Mouse (Mus musculus) telencephalon, adult 2 months (tissue): ENCODE measurements at regions not wholly inside any gene's neighbourhood (a gene's known extent, or its start where the extent isn't known, plus 50 kb on each side); places are given as distances from the start of the nearest gene placed in this dataset.
"Not testable (repeated sequence)": the region's sequence is repeated elsewhere in the genome, so short reads cannot be mapped to it uniquely, and the experiment has no call there.

Experiments used
- DNase-seq: peaks from one replicate; pipeline ENCODE4 v3.0.0-alpha.2; 2011; ENCODE audit warnings: low read depth, low spot score

DNA sequence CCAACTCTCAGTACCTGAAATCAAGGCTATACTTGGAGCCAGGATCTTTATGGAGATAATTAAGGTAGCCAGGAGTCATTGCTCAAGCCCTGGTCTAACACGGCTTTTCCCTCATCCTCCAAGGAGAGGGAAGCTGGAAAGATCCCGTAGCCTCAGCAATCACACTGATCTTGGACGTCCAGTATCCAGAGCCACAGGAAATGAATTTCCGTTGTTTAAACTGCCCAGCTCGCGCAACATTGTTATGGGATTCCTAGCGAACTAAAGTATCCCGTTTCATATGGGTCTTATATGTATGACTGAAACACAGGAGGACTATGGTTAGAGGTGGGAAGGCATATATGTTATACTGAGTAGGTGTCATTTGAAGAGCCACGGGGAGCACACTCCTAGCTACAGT, 126.3 kb upstream of the Lnx1 start:
- no peak for DNase-seq

DNA sequence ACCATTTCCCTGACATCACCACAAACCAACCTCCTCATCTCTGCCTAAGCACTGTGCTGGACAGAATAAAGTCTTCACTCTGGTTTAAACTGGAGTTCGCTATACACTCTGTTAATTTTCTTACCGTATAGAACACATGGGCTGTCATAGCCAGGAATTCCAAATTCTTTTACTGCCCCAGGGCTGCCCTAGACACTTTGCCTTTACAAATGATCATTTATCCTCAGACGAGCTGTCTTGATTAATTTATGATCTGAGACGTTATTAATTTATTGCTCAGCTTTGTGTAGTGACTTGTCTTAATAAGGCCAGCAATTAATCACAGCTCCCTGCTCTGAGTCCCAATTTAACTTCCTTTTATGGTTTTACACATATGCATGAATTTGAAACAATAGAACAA, 125.2 kb upstream of the Lnx1 start:
- DNase-seq: no peak

DNA sequence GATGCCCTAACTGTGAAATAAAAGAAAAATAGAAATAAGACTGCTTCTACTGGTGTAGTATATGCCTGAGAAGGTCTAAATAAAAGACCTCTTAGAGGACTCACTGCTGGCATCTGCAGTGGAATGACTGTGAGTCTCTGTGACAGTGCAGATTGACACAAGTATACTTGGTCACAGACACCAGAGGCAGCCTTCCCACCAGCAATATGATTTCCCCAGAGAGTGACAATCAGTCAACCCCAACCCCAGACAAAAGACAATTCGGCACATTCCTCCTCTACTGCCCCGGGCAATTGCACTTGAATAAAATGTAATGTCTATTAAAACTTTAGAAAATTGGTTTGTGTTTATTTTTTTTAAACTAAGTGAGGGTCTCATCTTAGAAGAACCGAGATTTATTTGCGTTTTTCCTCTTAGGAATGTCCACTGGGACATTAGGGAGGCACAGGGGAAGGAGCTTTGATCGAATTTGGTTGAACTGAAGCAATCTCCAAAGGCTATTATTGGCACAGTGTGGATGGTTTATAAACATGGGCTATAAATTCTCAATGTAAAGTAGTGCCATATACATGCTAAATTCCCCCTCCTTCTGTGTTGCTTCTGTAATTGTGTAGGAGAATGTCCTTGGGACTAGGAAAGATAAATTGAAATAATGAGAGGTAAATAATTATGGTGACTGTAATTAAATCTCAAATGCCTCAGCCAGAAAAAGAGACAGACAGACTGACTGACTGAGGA, 123.0 kb upstream of the Lnx1 start:
- no peak for DNase-seq

DNA sequence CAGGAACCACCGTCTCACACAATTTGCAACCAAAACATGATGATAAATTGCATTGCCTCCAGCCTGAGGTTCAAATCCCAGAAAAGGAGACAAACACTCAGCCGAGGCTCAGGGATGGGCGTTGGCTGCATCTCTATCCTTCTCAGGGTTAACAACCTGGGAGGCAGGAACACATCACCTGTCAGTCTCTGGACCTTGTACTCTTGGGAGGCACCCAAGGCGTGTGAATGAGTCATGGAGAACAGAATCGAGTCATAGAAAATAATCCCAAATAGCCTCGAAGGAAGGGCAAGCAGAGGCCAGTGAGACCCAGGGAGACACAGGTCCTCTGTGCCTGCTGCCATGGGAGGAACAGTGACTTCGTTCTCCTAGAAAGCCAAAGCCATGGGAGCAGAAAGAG, 121.0 kb upstream of the Lnx1 start:
- no peak for DNase-seq

DNA sequence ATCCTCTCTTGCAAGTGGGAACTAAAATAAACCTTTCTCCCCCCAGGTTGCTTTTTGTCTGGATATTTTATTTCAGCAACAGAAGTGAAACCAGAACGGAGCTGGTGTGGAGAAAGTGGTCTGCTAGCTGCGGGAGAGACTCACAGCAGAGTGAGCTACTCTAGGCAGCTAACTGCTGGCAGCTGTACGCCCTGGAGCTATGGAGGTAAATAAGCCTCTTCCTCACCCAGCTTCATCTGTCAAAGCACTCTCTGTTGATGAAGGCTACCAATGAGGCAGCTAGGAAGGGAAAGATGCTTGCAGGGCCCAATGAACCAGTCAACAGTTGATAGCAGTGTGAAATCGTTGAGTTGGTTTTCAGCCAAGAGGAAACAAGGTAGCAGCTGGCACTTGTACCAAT, 119.3 kb upstream of the Lnx1 start:
- no peak for DNase-seq

DNA sequence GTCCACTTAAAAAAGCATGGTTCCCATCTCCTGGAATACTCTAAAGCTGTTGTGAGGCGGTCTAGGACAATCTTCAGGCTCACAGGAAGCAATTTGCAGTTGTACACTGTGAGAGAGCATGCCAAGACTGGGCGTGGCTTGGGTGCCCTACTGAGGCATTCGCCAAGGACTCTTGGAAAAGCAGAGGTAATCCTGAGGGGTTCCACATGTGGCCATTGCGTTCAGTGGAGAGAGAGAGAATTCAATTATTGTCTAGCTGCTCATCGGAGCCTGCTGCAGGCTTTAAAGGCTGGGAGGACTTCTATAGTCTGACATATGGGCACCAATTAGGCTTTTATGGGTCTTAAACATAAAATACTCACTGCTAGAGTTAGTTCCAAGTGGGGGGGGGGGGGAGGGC, 113.8 kb upstream of the Lnx1 start:
- no peak for DNase-seq

DNA sequence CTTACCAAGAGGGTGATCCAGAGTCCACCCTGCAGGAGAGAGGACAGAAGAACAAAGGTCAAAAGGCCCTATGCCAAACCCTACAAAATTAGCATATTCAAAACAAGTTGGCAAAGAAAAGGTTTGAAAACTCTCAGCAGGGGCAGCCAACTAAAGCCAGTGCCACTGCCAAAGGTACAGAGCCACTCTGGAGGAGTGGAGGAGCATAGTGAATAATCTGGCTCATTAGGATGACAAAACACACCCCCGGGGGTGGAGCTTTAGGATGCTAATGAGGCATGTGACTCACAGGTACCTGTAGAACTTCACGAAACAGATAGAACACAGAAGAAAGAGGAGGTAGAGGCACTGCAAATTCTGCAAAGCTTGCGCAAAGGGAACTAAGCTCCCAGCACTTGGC, 110.7 kb upstream of the Lnx1 start:
- no peak for DNase-seq

DNA sequence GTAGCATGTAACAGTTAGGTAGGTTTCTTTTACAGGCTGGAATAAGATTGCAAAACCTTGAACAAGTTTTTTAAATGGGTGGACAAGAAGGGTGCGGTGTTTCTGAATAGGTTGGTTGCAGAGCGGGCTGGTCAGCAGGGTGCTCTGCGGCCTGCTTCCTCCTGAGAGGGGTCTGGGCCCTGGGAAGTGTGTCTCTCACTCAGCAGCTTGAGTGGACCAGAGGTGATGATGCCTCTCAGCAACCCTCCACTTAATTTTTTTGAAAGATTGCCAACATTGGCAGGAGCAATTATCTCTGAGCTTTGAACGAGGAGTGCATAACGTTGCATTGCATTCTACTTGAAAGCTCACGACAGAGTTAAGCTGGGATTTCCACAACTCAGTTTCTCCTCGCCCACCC, 108.3 kb upstream of the Lnx1 start:
- no peak for DNase-seq

DNA sequence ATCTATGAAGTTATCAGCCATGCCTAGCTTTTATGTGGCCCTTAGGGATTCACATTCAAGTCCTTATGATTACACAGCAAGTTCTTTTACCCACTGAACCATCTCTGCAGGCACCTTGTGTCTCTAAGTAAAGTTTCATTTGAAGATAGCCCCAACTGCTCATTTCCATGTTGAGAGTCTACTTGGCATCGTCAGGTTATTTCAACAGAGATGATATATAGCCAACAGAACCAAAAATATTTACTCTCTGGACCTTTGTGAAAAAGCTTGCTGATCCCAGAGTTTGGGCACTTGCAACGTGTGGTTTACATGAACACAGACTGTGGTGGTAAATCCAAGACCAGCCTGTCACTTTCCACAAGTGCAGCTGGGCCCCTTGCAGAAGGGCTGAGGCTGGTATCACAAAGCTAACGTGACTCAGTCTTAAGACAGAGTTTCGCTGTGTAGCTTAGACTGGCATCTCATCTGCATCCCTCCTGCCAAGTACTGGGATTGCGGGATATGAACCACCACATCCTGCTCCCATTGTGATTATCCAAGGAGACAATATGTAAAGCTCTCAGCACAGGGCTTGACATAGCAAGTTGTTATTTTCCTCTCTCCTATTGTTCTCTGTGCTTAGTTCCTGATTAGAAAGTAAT, 105.0 kb upstream of the Lnx1 start:
- no peak for DNase-seq

DNA sequence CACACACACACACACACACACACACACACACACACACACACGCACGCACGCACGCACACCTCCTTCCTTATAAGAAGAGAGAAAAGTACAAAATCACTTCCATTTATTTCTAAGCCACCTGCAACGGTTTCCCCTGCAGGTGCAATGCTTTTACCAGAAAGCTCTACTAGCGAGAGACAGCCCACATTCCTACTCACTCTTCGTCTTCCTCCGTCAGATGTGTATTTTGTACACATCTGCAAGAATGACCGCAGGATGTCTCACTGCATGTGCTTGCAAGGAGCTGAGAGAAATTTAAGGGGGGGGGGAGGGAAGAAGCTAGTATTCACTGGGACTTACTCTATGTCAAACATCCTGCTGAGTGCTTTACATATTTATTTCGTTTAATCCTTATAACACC, 99.2 kb upstream of the Lnx1 start:
- DNase-seq: no peak

DNA sequence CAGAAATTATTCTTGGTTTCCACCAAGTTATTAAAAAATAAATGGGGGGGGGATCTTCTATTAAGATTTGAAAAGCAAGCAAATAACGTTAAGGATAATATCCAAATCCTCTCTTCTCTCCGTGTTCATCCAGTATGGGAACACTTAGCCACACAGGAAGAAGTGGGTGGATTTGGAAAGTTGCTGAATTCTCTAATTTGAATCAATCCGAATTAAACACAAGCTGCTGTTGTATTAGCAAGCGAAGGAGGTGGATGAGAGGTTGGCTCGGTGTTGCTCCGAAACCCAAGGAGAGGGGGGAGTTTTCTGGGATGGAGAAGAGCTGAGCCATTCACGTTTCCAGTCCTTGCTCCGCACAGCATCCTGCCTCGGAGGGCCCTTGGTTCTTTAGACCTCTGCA, 97.6 kb upstream of the Lnx1 start:
- DNase-seq: peak; percentile 58

DNA sequence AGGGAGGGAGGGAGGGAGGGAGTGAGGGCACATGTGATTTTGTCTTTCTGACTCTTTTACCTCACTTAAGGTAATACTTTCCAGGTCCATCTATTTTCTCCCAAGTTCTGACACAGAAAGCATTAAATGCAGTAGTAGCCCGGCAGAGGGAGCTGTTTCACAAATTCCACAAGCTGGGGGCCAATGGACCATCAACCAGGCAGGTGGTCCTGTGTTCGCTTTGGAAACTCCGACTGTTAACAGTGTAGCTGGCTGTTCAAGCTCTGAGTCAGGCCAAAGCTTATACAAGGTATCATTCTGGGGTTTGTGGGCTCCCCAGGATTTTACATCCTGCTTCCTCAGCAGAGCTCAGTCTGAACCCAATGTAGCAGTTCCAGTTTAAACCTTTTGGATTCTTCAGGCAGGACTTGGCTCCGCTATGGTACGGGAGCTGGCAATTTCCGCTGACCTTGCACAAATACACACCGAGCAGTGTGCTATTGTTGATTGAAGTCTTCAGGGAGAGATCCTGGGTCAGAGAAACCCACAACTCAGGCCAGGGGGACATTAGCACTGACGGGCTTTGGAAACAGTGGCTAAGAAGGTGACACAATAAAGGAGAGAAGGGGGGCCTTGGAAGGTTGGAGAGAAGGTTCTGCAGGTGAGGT, 93.8 kb upstream of the Lnx1 start:
- no peak for DNase-seq

DNA sequence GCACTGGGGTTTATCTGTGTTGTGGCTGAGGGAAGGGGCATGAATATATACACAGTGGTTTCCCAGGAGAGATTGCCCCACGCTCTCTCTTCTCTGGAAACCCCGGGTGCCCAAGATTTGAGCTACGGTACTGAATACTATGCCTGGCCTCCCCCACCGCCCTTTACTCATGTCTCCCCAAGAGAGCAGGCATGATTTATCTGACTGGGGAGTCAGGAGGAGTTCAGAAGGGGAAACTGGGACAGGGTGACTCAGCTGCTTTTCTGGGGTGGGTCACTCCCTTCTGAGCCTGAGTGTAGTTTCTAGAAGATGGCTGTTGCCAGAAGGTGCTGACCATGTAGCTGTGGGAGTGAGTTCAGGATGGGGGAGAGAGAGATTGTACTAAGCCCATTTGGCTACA, 92.0 kb upstream of the Lnx1 start:
- DNase-seq: no peak

DNA sequence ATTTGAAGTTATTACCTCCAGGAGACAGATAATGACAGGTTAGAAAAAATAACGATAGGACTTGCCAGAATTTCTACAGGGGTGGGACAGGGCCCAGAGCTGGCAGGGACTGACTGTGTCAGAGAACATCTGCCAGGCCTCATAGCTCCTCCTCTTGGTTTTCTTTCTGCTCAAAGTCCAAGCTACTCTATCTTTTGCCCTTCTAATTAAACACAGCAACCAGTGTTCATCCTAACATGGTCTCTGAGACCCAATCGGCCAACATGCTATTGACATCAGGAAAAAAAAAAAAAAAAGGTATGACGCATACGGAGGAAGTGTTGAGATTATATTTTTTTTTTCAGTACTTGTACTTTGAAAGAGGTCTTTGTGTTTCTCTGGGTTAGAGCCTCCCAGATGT, 90.7 kb upstream of the Lnx1 start:
- DNase-seq: no peak

DNA sequence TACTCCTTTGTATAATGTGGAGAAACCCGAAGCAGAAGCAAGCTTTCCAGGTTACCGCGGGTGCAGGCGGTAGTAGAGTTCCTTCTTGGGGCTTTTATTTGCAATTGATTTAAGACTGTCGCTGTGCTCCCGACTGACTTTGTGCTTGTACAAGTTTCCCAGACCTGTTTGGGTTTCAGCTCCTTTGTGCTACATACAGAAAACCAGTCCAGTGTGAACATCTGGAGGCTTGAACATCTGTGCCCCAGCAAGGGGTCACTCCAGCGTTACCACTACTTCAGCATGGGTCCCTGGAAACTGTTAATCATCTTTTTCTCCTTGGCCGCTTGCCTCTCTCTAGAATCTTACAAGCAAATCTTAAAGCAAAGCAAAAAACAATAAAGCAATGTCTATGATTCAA, 90.2 kb upstream of the Lnx1 start:
- DNase-seq: no peak

DNA sequence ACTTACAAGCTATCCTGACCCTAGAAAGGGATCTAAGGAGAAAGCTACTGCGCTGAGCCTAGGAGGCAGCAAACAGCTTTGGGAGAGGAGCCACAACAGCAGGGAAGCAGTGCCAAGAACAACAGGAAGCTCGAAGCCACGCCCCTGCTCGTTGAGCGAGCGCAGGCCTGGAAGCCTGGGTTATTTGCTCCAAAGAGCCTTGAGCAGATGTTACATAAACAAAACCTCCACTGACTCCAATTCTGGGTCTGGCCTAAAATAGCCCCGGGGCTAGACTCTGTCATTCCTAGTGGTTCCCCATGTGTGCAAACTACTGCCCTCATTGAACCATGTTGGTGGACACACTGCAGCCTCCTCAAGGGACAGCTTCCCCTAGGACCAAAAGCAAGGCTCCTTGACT, 89.6 kb upstream of the Lnx1 start:
- DNase-seq: no peak

DNA sequence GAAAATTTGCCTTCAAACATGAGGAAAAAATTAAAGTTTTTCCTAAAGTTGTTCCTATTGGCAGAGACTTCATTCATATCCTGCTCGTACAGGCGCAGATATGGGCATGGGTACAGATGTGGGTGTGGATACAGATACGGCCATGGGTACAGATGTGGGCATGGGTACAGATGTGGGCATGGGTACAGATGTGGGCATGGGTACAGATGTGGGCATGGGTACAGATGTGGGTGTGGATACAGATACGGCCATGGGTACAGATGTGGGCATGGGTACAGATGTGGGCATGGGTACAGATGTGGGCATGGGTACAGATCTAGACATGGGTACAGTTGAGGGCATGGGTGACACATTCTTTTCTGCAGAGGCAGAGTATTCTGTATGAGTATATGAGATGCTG, 87.8 kb upstream of the Lnx1 start:
- DNase-seq: not testable (repeated sequence)

DNA sequence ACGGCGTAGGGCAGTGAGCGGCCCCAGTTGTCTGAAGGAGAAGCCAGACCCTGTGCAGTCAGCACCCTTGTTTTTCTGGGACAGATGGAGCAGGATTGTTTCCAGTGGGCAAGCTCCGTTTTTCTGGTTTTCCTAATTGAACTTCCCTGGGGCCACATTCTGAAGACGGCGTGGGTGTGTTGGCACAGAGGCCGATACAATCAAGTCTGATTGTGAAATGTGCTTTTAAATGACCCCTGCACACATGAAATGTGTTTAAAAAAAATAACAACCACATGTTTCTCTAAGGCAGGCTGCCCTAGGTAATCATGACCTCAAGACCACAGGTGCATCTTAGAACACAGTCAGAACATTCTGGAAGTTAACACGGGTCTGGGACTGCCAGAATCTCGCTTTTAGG, 81.2 kb upstream of the Lnx1 start:
- no peak for DNase-seq

DNA sequence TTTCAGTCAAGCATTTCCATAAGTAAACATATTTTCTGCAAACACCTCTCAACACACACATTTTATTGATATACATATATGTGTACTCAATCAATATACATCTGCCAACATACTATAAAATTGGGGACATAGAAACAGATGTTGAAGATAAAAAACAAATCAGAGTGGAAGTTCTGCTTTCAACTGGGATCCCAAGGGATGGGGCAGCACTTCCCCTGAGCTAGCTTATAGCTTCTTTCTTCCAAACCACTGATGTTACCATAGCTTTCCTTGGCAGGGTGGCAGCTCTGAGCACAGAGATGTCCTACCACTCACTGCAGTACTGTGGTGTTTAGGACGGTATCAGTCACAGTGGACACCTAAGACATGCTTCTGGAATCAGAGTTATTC, 75.4 kb upstream of the Lnx1 start:
- no peak for DNase-seq

DNA sequence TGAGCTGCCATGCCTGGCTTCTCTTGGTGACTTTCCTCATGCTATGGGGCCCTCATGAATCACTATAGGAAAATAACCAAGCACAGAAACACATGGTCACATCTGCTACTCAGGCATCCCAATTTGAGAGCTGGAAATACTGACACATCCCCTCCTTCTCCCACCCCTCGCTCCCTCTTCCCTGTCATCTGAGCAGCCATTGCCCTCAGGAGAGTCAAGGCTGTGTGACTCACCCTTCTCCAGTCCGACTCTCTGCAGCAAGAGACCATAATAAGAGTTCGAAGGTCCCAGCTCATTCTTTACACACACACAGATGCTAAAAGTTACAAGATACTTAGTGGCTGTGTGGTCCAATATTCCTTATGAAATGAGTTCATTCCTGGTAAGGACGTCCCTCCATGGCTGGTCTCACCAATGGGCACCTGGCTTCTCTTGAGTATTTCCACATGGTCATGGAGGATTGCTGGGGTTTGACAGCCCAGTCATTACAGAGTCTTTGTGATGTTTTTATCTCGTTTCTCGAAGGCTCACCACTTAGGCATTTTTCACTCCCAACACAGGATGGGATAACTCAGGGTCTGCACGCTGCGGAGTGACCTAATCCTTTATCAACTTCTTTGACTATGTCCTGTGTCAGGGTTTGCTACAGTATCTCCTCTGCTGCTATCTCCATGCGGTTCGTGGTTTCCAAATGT, 74.8 kb upstream of the Lnx1 start:
- no peak for DNase-seq

DNA sequence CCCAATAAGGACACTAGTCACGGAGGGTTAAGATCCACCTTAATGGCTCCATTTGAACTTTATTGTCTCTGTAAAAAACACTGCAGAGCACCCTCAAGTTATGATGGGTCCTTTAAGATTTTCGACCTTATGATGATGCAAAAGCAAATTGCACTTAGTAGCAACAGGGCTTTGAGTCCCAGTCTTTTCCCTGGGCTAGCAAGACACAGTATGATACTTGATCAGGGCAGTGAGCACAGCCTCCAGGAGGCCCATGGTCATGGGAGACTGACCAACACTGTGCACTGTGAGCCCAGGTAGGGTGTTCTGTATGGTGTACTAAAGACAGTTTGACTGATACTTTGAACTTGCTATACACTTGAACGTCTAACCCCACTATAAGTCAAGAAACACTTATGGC, 73.4 kb upstream of the Lnx1 start:
- DNase-seq: no peak

DNA sequence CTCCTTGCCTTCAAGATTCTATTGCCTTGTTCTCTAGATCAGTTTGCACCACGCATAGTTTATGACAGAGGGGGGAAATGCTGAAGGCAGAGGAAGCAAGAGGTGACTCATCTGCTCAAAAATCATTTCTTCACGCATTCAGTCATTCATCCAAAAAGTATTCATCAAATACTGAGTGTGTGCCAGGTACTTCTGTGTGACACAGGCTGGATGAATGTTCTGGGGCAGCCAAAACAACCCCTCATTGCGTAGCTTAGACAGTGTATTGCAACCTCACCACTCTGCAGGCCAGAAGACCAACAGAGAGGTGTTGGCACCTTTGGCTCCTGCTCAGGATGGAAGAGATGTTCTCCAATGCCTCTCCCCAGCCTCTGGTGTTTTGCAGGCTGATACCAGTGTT, 72.9 kb upstream of the Lnx1 start:
- no peak for DNase-seq
